Mouse (Mus musculus): Measurements from ENCODE around the gene Rptor. TPM values are rescaled to one million over a fixed set of nuclear protein-coding genes. Genes with fewer than 3 reads are reported as not detected.

Gene Rptor
- total RNA-seq, 2 experiments from 2014 or later: 30.4 to 34.0 TPM

- DNase-seq: no peak
Measured at GRCm38 (mm10) chr11:119738990-119739846, 136.5 kb downstream of the Rptor start.

GRCm38 (mm10) chr11:119741401-119741800 is 138.7 kb downstream of the Rptor start:
- no peak for DNase-seq

- no peak for DNase-seq
Measured at GRCm38 (mm10) chr11:119744436-119744835, 141.7 kb downstream of the Rptor start.

- no peak for DNase-seq
Measured at GRCm38 (mm10) chr11:119745333-119745732, 142.6 kb downstream of the Rptor start.

- peak; percentile 32 to 41 for DNase-seq
Measured at GRCm38 (mm10) chr11:119754459-119754858, 151.8 kb downstream of the Rptor start.

- no peak for DNase-seq
Measured at GRCm38 (mm10) chr11:119758214-119758613, 155.5 kb downstream of the Rptor start.

GRCm38 (mm10) chr11:119758705-119759327 is 156.1 kb downstream of the Rptor start:
- no peak for DNase-seq

GRCm38 (mm10) chr11:119762911-119763310 is 160.2 kb downstream of the Rptor start:
- peak in 1 of 2 experiments; percentile 12 for DNase-seq

GRCm38 (mm10) chr11:119766023-119766422 is 163.3 kb downstream of the Rptor start:
- DNase-seq: peak in 1 of 2 experiments; percentile 37

GRCm38 (mm10) chr11:119766782-119767459 is 164.2 kb downstream of the Rptor start:
- DNase-seq: no peak

- no peak for DNase-seq
Measured at GRCm38 (mm10) chr11:119767525-119767924, 164.8 kb downstream of the Rptor start.

GRCm38 (mm10) chr11:119768511-119768910 is 165.8 kb downstream of the Rptor start:
- DNase-seq: no peak

- no peak for DNase-seq
Measured at GRCm38 (mm10) chr11:119769666-119770065, 167.0 kb downstream of the Rptor start.

GRCm38 (mm10) chr11:119770985-119771384 is 168.3 kb downstream of the Rptor start:
- DNase-seq: no peak

GRCm38 (mm10) chr11:119772896-119773295 is 170.2 kb downstream of the Rptor start:
- DNase-seq: no peak

GRCm38 (mm10) chr11:119775076-119775760 is 172.5 kb downstream of the Rptor start:
- DNase-seq: no peak

GRCm38 (mm10) chr11:119777236-119777635 is 174.5 kb downstream of the Rptor start:
- DNase-seq: peak in 1 of 2 experiments; percentile 40

- DNase-seq: no peak
Measured at GRCm38 (mm10) chr11:119777872-119778271, 175.2 kb downstream of the Rptor start.

- DNase-seq: no peak
Measured at GRCm38 (mm10) chr11:119780290-119780689, 177.6 kb downstream of the Rptor start.

GRCm38 (mm10) chr11:119781165-119781564 is 178.5 kb downstream of the Rptor start:
- no peak for DNase-seq

GRCm38 (mm10) chr11:119781726-119782125 is 179.0 kb downstream of the Rptor start:
- DNase-seq: no peak

- no peak for DNase-seq
Measured at GRCm38 (mm10) chr11:119783653-119784052, 180.9 kb downstream of the Rptor start.
